Mouse (Mus musculus): ENCODE data around the gene Trio.

DNA sequence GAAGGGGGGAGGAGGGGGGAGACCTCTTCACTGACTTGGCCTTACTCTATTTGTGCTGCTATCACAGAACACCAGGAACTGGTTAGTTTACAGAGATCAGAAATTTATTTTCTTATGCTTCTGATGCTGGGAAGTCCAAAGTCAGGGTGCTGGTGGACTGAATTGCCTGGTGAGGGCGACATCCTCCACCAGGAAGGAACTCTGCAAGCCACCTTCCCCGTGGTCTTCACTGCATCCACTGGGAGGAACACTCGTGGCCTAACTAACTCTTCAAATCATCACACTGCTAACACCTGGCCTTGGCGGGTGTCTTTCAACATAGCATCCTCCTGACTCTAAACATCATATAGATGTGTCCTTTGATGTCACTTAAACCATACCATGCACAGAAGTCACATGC is 109.4 kb downstream of the Trio start:
- TF ChIP-seq POLR2A (IDR thresholded peaks at IDR 0.05; ENCODE audit: borderline replicate concordance, low read depth, low read length): no peak
- no peak for TF ChIP-seq CTCF (IDR thresholded peaks at IDR 0.05; ENCODE audit: low read depth, low read length)
